Mouse (Mus musculus): ENCODE data around the gene Kif26b.

DNA sequence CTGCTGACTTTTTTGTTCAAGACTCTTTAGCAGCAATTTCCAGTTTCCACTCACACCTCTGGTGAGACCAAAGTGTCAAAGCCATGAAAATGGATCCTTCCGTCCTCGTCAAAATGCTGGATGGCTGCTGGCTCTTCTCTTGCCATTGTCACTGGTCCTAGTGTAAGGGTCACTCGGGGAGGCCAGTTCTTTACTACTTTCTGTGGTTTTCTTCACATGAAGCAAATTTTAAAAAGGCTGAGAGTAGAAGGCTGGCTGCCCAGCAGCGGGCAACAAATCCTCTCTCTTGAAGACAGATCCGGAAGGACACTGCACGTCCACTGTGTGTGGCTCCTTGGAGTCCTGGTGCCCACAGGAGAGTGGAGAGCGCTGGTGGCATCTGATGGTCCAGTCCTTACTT is 265.9 kb downstream of the Kif26b start:
- no peak for TF ChIP-seq CTCF (IDR thresholded peaks at IDR 0.05; ENCODE audit: extremely low read depth, insufficient read depth, insufficient read length, insufficient replicate concordance)
- no peak for TF ChIP-seq POLR2A (IDR thresholded peaks at IDR 0.05; ENCODE audit: low read depth, low read length)
